Mouse (Mus musculus): ENCODE data around the gene Zc3h18. TPM values are rescaled to one million over a fixed set of nuclear protein-coding genes. Genes with fewer than 3 reads are reported as not detected.

Zc3h18 gene
- polyA plus RNA-seq, 2 experiments from 2014 or later: 12.1 to 12.7 TPM

- no peak for ATAC-seq
Observed at GRCm38 (mm10) chr8:122347811-122348552, 28.4 kb upstream of the Zc3h18 start.

GRCm38 (mm10) chr8:122349357-122350297, 26.8 kb upstream of the Zc3h18 start:
- no peak for ATAC-seq

- no peak for ATAC-seq
Observed at GRCm38 (mm10) chr8:122350309-122351089, 25.9 kb upstream of the Zc3h18 start.

GRCm38 (mm10) chr8:122354157-122354556, 22.3 kb upstream of the Zc3h18 start:
- no peak for ATAC-seq

- no peak for ATAC-seq
Observed at GRCm38 (mm10) chr8:122355642-122356606, 20.5 kb upstream of the Zc3h18 start.

GRCm38 (mm10) chr8:122357202-122357601, 19.2 kb upstream of the Zc3h18 start:
- ATAC-seq: no peak

GRCm38 (mm10) chr8:122357641-122358040, 18.8 kb upstream of the Zc3h18 start:
- no peak for ATAC-seq

- no peak for ATAC-seq
Observed at GRCm38 (mm10) chr8:122359111-122359775, 17.2 kb upstream of the Zc3h18 start.

GRCm38 (mm10) chr8:122360696-122361416, 15.6 kb upstream of the Zc3h18 start, which contains the start of gene Trhr2:
TSS of gene Trhr2 (minus strand) at chr8:122360746.
- no peak for ATAC-seq

GRCm38 (mm10) chr8:122362271-122362670, 14.1 kb upstream of the Zc3h18 start:
- ATAC-seq: no peak

- ATAC-seq: no peak
Observed at GRCm38 (mm10) chr8:122362967-122363366, 13.4 kb upstream of the Zc3h18 start.

GRCm38 (mm10) chr8:122368494-122368893, 7.9 kb upstream of the Zc3h18 start:
- no peak for ATAC-seq

- no peak for ATAC-seq
Observed at GRCm38 (mm10) chr8:122369665-122370064, 6.7 kb upstream of the Zc3h18 start.

- no peak for ATAC-seq
Observed at GRCm38 (mm10) chr8:122371706-122372105, 4.7 kb upstream of the Zc3h18 start.

- ATAC-seq: no peak
Observed at GRCm38 (mm10) chr8:122375320-122375719, 1.1 kb upstream of the Zc3h18 start.

GRCm38 (mm10) chr8:122375751-122376364, 551 bp upstream of the Zc3h18 start:
- no peak for ATAC-seq

GRCm38 (mm10) chr8:122383039-122383438, 6.6 kb downstream of the Zc3h18 start:
- ATAC-seq: no peak

GRCm38 (mm10) chr8:122389357-122389756, 12.9 kb downstream of the Zc3h18 start:
- ATAC-seq: no peak

- no peak for ATAC-seq
Observed at GRCm38 (mm10) chr8:122390758-122391157, 14.3 kb downstream of the Zc3h18 start.

GRCm38 (mm10) chr8:122393717-122394116, 17.3 kb downstream of the Zc3h18 start:
- no peak for ATAC-seq

All from CD4-positive, CD25-positive, alpha-beta regulatory T cell, adult 4 months (primary cell).